Mouse (Mus musculus) retina, postnatal 1 day (tissue): Measurements from ENCODE around the gene Itga9.

Experiments used
- DNase-seq: peaks from one replicate; pipeline ENCODE4 v3.0.0-alpha.2; 2012

Gene Itga9

DNA sequence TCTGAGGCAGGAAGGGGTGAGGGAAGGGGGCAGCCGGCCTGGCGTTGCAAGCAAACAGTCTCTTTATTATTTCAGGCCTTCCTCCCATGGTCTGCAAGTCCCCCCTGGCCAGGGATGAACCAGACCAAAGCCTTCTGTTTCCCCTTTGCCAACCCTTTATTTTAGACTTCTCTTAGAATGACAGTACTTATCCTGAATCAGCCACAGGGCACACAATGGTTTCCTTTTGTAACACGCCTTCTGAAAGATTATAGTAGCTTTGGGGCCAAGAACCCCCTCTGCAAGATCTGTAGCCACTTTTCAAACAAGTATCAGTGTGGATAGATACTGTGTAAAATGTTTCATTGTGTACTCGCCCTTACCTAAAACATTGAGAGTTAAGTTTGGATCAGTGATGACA is 178.1 kb downstream of the Itga9 start:
- no peak for DNase-seq

DNA sequence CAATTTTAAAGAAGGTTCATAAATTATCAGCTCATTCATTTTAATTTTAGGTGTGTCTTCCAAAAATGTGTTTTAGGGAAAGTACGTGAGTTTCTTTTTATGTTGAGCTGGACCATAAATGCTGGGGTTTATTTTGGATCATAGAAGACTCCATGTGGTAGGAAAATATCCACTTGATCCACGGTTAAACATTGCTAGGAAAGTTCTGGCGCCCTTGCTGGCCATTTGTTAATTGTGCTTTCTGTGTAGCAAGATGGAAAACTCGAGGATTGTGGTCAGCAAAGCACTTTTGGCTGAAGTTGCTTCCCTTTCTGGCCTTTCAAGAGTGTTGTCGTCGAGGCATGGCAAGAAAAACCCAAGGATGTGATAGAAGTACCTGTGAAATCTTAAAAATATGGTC is 179.3 kb downstream of the Itga9 start:
- DNase-seq = no peak

DNA sequence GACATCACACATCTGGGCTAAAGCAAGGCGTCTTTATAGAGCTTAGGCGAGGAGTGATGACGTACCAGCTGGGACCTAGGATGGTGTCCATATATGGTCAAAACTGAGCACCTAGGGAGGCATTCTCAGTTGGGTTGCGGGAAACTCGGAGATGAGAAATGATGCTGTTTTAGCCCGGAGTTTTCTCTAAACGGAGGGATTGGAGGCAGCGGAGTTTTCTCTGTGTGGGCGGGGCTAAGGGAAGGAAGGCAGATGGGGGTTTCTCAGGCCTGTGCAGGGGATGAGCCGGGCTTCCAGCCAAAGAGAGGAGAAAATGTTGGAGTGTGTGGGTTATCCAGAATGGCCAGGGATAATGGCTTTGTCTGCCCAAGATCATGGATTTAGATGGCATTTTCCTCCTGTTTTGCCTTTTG is 182.4 kb downstream of the Itga9 start:
- peak; percentile 30 for DNase-seq

DNA sequence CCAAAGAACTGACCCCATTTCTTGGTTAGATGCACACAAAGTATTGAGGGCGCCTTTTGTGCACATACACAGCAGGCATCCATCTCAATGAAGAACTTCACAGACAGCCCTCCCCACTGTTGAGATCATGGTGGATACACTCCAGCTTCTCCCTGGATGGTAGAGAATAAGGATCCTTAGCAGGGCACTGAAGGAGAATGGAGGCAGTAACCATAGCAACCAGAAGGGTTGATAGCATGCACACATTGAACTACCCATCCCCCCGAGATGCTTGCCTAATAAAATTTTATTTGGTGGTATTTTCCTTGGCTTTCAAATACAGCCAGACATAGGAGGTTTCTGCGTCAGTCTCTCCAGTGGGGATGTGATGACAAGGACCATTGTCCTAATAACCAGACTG is 184.7 kb downstream of the Itga9 start:
- peak; percentile 64 for DNase-seq

DNA sequence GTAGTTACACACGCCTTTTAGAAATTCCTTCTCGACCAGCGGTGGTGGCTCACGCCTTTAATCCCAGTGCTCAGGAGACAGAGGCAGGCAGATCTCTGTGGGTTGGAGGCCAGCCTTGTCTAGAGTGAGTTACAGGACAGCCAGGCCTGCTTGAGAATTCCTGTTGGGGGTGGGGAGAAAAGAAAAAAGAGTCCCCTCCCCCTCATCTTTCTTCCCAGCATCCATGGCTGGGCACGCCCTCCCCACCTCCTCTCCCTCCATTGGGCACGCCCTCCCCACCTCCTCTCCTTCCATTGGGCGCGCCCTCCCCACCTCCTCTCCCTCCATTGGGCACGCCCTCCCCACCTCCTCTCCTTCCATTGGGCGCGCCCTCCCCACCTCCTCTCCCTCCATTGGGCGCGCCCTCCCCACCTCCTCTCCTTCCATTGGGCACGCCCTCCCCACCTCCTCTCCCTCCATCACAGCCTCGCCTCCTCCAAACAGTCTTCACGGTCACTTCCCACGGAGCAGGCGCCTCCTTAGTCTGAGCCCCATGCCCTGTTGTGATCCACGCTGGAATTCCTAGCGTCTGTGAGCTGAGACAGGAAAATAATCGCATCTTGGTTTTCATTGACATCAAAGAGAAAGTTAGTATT is 186.8 kb downstream of the Itga9 start:
- DNase-seq = no peak

DNA sequence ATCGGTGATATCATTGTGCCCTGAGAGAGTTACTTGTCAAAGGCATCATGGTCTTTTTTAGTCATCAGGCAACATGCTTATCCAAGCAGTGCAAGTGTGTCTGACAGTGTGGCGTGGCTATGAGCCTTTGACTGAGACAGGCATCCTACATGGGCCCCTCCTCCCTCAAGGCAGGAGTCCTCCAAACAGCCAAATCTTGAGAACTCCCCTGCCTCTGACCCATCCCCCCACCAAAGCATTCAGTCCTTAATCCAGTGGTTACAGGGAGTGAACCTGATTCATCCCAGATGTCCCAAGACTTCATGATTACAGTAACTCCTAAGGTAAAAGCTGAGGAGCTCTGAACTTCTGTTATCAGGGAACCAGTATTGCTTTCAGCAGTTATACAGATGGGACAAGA is 188.2 kb downstream of the Itga9 start:
- DNase-seq = no peak

DNA sequence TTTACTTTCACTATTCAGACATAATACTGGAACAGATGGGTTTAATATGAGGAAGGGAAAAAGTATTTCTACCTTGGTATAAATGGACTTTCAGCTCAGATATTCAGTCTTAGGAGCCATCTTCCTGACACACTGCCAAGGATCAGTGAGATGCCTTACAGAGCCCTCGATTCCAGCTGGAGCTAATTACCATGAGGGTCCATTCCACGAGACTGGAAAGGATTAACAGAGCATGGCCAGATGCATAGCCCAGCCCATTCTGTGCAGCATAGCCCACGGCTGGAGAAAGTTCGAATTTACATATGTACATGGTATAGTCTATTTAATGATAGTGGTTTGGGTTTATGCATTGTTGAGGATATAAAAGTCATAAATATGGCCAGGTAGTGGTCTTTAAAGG is 188.8 kb downstream of the Itga9 start:
- DNase-seq = peak; percentile 43

DNA sequence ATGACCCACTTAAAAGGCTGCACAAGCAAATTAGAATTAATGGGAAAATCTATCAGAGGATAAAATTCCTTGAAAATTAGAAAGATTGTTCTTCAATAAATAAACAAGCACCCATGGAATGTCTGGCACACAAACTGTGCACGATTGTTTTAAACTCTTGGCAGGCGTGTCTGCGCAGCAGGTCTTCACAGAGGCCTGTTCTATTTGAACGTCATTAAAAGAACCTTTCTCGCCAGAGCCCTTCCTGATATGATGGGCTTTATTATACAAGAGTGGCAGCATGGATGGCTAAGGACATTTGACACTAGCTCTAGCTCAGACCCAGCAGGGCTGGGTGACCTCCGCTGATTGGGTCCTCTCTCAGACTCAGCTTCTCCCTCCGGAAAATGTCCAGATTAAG is 192.6 kb downstream of the Itga9 start:
- DNase-seq = peak; percentile 71

DNA sequence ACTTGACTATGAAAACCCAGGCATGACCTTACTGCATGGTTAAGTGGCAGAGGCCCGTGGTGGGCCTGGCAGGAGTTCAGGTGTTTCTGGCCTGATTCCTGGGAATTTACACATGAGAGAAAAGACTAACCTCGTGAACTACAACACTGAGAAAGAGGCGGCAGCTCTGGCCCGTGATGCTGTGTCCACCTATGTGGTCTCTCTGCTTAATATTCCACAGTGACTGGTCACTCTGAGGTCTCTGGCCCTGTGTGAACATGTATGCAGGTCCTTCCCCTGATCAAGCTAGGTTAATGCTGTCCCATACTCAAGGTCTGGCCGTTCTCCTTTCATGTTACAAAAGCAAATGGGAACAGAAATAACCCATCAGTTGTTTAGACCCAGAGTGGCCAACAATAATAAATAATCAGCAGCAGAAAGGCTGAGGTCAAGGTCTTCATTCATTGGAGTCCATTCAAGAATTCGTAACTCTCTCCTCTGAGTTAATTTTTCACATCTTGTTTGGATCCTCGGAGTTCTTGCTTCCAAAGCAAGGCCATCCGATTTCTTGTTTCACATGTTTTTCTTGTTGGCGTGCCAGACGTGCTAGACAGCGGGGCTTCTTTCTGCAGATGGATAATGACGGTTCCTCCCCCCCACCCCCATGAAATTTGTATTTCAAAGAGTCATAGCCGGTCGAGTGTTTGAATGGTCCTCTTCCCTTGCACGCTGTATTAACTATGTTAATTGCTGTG is 194.9 kb downstream of the Itga9 start:
- no peak for DNase-seq

DNA sequence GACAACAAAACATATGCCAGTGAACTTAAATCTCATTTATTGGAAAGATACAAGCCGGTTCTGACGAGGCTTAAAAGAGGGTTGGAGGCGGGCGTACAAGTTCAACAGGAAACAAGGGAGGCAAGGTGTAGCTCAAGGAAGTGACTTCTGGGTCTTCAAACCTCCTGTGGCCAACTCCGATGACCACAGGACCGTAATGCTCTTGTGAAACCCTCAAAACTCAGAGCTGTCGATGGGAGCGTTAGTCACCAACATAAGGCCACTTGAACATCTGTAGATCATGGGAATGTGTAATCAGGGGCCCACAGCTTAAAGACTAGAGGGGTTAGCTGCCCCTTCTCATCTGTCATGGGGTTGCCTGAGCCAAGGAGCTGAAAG is 195.4 kb downstream of the Itga9 start:
- no peak for DNase-seq

DNA sequence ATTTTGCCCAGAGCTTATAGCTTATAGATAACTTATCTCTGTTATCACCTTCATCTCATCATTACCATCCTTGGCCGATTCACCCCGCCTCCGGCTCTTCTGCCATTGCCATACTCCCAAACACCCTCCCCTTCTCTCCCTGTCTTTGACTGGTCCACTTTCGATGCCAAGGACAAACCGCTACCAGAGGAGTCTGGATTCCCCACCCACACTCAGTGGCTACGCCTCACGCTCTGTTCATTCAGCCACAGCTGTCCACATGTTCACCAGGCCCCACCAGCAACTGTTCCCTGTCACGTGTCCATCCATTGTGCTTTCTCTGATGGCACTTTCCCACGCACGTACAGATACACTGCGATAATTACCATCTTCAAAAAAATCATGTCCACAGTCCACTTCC is 195.9 kb downstream of the Itga9 start:
- DNase-seq = no peak

DNA sequence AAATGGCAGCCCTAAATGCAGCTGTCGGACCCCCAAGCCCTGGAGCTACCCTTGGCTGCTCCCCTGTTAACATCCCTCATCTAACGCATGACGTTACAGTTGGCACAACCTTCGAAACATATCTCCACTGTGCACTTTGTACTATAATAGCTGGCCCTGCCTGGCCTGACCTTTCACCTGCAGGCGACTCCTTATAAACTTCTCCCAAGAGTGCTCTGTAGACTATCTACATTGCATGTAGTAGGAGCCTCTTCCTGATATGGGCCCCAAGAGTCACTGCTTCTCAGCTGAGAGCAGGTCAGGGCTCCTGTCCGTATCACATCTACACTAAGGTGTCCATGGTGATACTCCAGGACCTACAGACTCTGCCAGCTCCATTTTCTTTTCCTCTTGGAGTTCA is 199.2 kb downstream of the Itga9 start:
- DNase-seq = no peak

DNA sequence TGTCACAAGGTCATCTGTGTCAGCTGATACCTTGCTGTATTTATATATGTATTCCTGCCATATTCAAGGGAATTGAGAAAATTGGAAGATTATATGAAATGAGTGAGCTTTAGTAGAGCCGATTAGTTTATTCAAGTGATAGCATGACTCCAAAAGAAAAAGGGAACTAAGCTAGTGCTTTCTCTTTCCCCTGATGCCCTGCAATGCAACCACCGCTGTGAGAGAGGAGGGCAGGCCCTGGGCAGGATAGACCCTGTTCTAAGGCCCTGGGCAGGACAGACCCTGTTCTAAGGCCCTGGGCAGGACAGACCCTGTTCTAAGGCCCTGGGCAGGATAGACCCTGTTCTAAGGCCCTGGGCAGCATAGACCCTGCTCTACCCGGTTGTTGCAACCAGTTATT is 201.2 kb downstream of the Itga9 start:
- DNase-seq = no peak

DNA sequence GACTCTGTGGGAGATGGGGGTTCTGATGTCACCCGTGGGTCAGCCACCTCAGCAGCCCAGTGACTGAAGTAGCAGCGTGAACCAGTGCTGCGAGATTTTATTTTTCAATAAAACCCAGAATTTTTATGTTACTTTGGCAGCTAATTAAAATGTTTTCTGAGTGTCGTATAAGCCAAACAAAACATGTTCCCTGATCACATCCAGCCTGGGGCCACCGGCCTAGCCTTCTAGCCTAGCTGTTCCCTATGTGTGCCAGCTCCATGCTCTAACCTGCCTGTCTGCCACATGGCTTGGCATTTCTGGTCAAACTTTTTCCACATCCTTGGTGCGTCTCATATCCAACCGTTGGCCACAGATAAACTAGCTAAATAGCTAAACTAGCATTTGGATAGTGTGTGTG is 205.7 kb downstream of the Itga9 start:
- no peak for DNase-seq

DNA sequence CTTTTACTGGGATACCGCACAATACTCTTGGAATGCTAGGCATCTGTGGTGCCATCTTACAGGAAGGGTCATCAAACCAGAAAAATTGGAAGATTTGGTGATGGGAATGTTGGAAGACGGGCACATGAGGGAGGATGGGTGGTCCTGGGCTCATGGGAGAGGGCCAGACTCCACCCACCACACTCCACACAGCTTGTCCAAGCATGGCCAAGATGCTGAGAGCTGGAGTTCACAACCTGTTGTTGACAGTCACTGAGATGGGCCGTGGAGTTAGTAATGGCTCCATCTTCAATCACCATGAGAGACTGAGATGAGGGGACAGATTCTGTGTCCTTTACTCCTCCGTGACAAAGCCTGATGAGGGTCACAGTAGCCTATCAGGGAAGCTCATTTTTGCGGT is 207.0 kb downstream of the Itga9 start:
- DNase-seq = no peak

DNA sequence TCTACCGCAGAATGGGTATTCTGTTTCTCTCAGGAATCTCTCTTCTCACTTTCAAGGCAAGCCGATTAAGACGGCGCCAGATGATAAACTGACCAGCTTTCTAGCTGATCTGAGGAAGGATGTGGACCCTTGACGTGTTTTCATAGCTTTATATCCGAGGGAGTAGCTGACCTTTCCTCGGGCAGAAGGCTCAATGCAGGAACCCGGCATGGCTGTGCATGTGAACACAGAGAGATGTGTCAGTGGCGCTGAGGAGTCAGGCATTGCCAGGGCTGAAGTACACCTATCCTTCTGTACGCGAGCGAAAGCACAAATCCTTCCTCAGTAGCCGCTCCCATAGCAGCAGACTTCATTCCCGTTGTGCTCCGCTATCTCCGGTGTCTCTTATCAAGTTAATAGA is 207.6 kb downstream of the Itga9 start:
- no peak for DNase-seq

DNA sequence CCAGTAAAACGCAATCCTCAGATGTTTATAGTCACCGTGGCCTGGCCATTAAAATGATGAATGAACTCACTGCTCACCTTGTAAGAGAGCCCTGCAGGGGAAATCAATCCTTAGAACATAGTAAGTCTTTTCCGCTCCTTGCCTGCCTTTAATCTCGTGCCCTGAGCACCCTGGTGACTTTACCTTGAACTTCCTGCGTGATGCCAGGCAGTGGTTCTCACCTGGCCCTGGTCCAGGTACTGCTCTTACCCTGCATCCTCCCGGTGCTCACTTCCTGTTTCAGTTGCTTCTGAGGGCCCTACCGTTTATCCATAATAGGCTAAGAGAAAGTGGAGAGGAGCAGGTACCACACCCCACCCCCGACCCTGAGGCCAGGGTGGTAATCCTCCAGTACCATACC is 208.0 kb downstream of the Itga9 start:
- DNase-seq = no peak

DNA sequence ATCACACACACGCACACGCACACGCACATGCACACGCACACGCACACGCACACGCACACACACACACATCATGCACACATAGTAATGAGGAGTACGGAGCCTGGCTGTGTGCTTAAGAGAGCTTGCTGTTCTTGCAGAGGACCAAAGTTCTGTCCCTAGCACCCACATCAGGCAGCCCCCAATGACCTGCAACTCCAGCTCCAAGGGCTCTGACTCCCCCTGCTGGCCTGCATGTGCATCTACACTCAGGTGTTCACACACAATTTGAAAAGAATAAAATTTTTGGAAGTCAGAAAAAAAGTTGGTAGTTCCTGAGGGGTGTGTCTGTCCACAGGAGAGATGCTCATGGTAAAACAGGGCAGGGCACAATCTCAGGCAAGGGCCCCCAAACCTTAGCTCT is 209.1 kb downstream of the Itga9 start:
- DNase-seq = no peak

DNA sequence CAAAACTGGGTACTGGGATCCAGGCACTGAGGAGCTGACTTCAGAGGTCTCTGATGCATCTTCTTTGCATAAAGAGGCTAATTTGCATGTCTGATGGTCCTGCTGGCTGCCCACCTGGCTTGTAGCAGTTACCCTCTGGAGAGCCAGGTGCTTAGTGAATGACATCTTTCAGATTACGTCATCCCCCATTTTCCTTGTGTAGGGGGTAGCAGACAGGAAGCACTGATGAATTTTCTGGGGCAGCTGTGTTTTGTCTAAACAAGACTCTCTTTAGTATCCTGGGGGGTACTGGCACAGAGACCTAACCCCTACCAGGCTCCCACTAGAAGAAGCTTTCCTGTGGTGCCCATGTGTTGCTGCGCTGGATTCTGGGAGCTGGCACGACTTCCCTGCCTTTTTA is 212.0 kb downstream of the Itga9 start:
- DNase-seq = no peak

DNA sequence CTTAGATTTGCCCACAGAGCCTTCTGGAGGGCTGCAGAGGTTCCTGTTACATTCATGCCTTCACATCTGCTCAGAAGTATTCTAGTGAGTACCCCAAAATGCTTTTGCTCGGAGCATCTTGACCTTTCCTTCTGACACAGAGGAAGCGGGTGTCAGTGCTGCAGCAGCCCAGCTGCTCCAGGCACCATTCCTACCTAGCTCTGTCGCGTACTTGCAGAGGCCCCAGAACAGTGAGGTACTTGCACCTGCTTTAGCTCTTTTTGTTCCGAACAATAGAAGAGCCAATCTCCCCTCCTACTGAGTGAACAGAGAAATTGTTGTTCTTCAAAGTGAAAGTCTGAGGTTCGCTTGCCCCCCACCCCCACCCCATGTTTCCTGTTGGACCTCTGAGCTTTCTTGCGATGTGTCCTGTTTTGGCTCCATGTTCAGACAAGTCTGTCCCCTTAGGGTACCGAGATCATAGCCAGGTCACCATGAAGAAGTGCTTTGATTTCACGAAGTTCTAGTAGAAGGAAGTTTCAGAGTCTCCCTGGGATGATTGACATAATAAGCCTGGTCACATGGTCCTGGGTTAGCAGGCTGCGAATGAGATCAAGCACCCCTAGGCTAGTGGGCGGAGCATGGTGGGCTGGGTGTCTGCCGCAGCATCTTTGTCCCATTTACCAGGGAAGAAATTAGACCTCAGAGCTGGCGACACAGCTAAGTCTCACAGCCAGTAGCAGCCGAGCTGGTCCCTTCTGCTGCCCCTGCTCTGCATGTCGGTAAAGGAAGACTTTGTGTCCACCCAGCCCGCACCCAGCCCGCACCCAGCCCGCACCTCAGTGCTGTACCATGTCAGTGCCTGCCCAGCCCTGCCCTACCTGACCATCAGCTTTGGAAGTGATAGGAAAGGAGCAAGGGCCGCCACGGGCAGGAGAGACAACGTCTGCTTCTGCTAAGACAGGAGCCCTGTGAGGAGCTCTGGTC is 215.0 kb downstream of the Itga9 start:
- peak; percentile 85 for DNase-seq

DNA sequence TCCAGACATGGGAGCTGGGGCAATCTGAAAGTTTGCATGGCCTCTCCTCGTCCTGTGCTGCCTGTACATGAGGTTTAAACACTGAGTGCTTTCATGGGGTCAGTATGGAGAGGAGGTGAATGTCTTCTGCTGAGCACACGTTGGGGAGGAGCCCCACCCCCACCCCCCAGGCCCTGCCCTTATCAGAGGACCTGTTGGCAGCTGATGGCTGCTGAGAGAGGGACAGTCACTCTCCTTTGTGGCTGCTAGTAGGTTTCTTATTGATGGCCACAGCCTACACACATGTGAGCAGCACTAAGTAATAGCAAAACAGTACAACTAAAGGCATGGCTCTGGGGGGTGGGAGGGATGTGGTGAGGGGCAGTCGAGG is 215.7 kb downstream of the Itga9 start:
- no peak for DNase-seq

DNA sequence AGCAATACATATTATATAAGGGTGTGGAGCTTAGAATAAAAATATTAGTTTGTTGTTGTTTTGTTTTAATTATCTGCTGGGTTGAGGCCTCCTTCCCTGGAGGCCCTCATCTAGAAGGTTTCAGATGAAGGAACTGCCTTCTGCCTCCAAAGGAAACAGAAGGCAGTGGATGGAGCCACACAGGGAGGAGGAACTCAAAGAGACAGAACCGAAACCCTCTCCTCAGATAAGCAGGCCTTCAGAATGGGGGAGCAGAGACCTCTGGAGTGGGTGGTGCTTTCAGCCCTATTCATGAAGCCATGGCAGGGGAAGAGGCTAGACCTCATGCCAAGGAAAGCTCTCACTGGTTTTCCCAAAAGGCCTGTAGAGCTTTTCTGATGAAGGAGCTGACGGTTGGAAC is 216.1 kb downstream of the Itga9 start:
- no peak for DNase-seq

DNA sequence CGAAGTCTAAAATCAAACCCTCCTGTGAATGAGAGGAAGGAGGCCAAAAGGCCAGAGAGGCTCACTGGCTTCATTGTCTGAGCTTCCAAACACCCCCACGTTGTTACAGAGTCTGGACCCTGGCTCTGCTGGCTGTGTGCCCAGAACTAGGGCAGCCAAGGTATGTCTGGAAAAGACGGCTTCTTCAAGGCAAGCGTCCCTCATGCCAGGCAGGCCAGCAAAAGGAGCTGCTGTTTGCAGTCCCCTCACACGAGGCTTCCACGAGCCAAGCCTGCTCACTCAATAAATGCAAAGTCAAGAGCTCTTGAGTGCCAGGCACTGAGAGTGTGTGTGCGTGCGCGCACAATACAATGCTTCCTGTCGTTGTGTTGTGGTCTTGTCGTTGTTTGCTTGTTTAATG is 224.6 kb downstream of the Itga9 start:
- peak; percentile 43 for DNase-seq

DNA sequence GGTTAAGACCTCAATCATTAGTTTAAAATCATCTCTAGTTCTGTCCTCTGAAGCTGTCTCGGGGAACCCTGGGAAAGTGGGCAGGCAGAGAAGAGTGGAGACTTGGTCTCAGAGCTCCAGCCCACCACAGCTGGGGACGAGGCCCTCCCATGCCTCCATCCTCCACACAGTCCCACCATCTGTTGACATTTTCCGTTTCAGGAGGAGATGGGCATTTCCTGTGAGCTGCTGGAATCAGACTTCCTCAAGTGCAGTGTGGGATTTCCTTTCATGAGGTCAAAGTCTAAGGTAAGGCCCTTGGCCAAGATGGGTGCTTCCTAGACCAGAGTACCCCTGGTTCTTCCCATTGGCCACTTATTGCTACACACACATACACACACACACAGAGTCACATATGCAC is 226.0 kb downstream of the Itga9 start:
- no peak for DNase-seq
